Mouse (Mus musculus) C2C12 (cell line): ENCODE measurements around the gene Dock10. TPM values are rescaled to one million over a fixed set of nuclear protein-coding genes. Genes with fewer than 3 reads are reported as not detected.

ENCODE experiments used
- H3K27me3 ChIP-seq: one replicate; pipeline ENCODE4 v1.6.1; 2011; ENCODE audit not compliant: control insufficient read depth, insufficient read depth, insufficient read length
- H3K36me3 ChIP-seq: one replicate; pipeline ENCODE4 v1.6.1; 2011; ENCODE audit not compliant: control insufficient read depth, insufficient read depth
- H3K4me3 ChIP-seq: one replicate; pipeline ENCODE4 v1.5.1; 2011; ENCODE audit warnings: mild to moderate bottlenecking, control low read depth; ENCODE audit not compliant: poor library complexity, insufficient read depth, severe bottlenecking
- H3K79me2 ChIP-seq: one replicate; pipeline ENCODE4 v1.6.1; 2011; ENCODE audit not compliant: control insufficient read depth, insufficient read depth
- H3K79me3 ChIP-seq: one replicate; pipeline ENCODE4 v1.6.1; 2011; ENCODE audit warnings: low read depth, control low read depth
- H3ac ChIP-seq: one replicate; pipeline ENCODE3; 2011; ENCODE audit warnings: low read depth; ENCODE audit not compliant: control insufficient read depth, insufficient read length
- CEBPB ChIP-seq: IDR thresholded peaks from one replicate; pipeline ENCODE4 v1.6.1; 2011; ENCODE audit warnings: low read depth, mild to moderate bottlenecking, control low read depth, moderate library complexity
- CTCF ChIP-seq: IDR thresholded peaks from one replicate; pipeline ENCODE4 v1.5.1; 2011; ENCODE audit not compliant: control insufficient read depth, insufficient read depth, insufficient read length
- FOSL1 ChIP-seq: IDR thresholded peaks from one replicate; pipeline ENCODE4 v1.8.0; 2011; ENCODE audit warnings: mild to moderate bottlenecking, low read length; ENCODE audit not compliant: poor library complexity, insufficient read depth, severe bottlenecking
- MAX ChIP-seq: IDR thresholded peaks from one replicate; pipeline ENCODE4 v1.6.1; 2011; ENCODE audit warnings: mild to moderate bottlenecking, control low read depth
- MYOD1 ChIP-seq: IDR thresholded peaks from one replicate; pipeline ENCODE4 v1.6.1; 2011; ENCODE audit warnings: low read depth; ENCODE audit not compliant: control insufficient read depth, insufficient read length
- MYOG ChIP-seq: IDR thresholded peaks from one replicate; pipeline ENCODE4 v1.6.1; 2011; ENCODE audit not compliant: control insufficient read depth, insufficient read length; ENCODE audit errors: extremely low read depth
- USF1 ChIP-seq: IDR thresholded peaks from one replicate; pipeline ENCODE4 v1.6.1; 2011; ENCODE audit warnings: low read depth, mild to moderate bottlenecking, control low read depth, moderate library complexity
- polyA plus RNA-seq: library from polyadenylated mRNA; unstranded; fragments of >200 nt; fragmentation: generic; extraction: Trizol; gene quantifications from one replicate; pipeline ENCODE4 v1.2.1, GENCODE M21; 2012; ENCODE audit warnings: missing spikeins

Dock10 gene
- polyA plus RNA-seq, 1 experiment = 0.20 TPM

DNA sequence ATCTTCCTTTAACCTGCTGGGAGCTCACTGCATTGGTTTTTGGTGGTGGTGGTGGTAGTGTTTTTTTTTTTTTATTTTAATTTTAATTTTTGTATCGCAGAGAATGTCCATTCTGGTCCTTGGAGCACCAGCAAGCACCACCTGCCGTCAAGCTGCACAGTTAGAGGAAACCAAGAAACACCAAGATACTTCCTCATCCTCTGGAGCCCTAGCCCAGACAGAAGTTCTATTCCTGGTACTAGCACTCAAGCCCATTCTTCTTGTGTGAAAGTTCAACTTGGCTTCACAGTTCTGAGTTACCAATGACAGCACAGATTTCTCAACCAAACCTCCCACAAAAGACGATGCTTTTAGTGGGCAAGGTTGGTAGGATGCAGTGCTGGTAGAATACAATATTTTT, 86.6 kb downstream of the Dock10 start:
- Histone ChIP-seq H3K27me3 (no peaks in the 10 kb centered on the region), H3K4me3 (no peak overlapping the region), H3K79me3 (no peaks in the 10 kb centered on the region), H3K79me2 (no peaks in the 10 kb centered on the region), H3ac (no peak overlapping the region), H3K36me3 (no peaks in the 10 kb centered on the region)
- TF ChIP-seq MAX (no peak), MYOD1 (no peak), MYOG (no peak), CTCF (no peak), CEBPB (no peak), USF1 (no peak), FOSL1 (no peak)

DNA sequence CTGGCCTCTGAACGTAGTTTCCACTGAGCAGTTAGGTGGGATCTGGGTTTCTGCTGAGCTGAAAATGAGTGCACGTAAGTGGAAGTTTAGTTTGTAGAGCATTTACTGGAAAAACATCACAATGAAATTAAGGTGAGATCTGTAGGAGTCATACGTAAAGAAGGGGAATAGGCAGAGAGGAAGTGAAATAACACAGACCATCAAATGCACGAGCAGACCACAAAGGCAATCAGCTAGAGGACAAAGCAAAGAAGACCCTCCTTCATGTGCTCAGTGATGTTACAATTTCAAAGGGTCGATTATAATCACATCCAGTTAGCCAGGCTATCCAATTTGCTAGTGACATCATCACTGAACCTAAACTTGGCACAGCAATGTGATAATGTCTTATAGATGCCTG, 87.3 kb downstream of the Dock10 start:
- H3ac ChIP-seq = no peak overlapping the region
- no peak overlapping the region for H3K4me3 ChIP-seq
- H3K36me3 ChIP-seq = no peaks in the 10 kb centered on the region
- H3K27me3 ChIP-seq = no peaks in the 10 kb centered on the region
- TF ChIP-seq FOSL1 (no peak), CTCF (no peak), CEBPB (no peak), MYOD1 (no peak), MAX (no peak)
- no peaks in the 10 kb centered on the region for H3K79me2 ChIP-seq
- H3K79me3 ChIP-seq = no peaks in the 10 kb centered on the region

- H3K79me2 ChIP-seq = no peaks in the 10 kb centered on the region
- TF ChIP-seq FOSL1 = no peak
- no peak for TF ChIP-seq CEBPB
- TF ChIP-seq MYOG = no peak
- TF ChIP-seq USF1 = no peak
- no peaks in the 10 kb centered on the region for H3K27me3 ChIP-seq
- H3K4me3 ChIP-seq = no peak overlapping the region
- H3K79me3 ChIP-seq = no peaks in the 10 kb centered on the region
- H3K36me3 ChIP-seq = no peaks in the 10 kb centered on the region
- no peak overlapping the region for H3ac ChIP-seq
Measured at GRCm38 (mm10) chr1:80670387-80670786, 87.9 kb downstream of the Dock10 start.

DNA sequence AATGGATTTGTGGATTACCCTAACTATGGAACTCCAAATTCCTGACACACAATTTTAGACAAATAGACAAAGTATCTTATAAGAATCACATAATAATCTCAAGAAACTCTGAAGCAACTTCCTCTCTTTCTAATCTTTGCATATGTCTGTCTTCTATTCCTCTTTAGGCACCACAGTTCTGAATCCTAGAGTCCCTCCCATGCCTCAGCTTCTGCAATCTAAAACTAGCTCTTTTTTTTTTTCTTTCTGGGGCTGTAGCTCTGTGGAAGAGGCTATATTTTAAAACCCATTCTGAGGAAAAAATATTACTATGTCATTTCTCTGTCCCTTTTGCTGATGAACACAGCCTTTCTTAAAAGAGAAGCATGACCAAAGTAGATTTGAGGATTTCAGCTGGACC, 92.6 kb downstream of the Dock10 start:
- H3K36me3 ChIP-seq = no peaks in the 10 kb centered on the region
- no peak overlapping the region for H3ac ChIP-seq
- no peak for TF ChIP-seq MAX
- TF ChIP-seq CTCF = no peak
- TF ChIP-seq FOSL1 = no peak
- no peak for TF ChIP-seq CEBPB
- TF ChIP-seq MYOG = no peak
- no peak for TF ChIP-seq USF1
- TF ChIP-seq MYOD1 = no peak
- H3K27me3 ChIP-seq = no peaks in the 10 kb centered on the region
- no peak overlapping the region for H3K4me3 ChIP-seq
- H3K79me3 ChIP-seq = no peaks in the 10 kb centered on the region
- no peaks in the 10 kb centered on the region for H3K79me2 ChIP-seq

GRCm38 (mm10) chr1:80665161-80665560, 93.2 kb downstream of the Dock10 start:
- Histone ChIP-seq H3K79me2 (no peaks in the 10 kb centered on the region), H3K36me3 (no peaks in the 10 kb centered on the region), H3ac (no peak overlapping the region), H3K27me3 (no peaks in the 10 kb centered on the region), H3K4me3 (no peak overlapping the region), H3K79me3 (no peaks in the 10 kb centered on the region)
- TF ChIP-seq MAX (no peak), FOSL1 (no peak), USF1 (no peak), CTCF (no peak), CEBPB (no peak), MYOD1 (no peak), MYOG (no peak)

DNA sequence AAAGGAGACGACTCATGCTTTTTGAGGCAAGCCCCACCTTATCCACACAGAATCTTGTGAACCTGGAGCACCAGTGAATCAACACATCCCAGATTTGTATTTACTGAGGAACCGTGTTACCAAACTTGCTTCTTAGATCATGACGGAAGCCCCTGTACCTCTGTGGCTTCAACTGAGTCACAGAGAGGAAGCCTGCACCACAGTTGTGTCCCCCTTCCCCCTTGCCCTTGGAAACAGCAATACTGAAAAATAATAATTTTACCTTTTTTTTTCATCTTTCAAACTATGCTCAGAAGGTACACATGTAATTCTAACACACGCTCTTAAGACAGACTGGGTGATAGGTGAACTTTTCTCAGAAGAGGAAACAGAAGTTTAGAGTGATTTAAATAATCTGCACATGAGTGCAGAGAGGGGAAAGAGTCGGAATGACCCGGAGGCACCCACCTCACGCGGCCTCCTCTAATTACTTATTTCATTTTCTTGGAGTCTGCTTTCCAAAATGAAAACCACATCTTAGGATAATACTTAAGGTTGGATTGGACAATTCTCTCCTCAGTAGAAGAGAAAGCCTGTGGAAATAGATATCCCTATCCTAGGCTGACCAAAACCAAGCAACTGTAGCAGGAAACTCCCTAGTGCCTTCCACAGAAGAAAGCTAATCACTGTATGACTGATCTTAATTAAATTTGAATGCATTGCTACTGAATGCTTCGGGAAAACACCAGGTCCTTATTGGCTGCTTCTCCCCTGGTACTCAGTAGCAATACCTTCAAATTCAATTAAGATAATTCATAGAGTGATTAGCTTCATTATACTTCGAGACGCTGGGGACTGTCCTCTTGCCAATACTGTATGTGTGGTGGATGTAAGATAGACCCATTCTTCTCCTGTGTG, 96.6 kb downstream of the Dock10 start:
- Histone ChIP-seq H3K4me3 (no peak overlapping the region), H3K79me2 (no peaks in the 10 kb centered on the region), H3ac (no peak overlapping the region), H3K27me3 (no peaks in the 10 kb centered on the region), H3K36me3 (no peaks in the 10 kb centered on the region), H3K79me3 (no peaks in the 10 kb centered on the region)
- TF ChIP-seq CTCF (no peak), CEBPB (no peak), FOSL1 (no peak), USF1 (no peak), MAX (no peak), MYOD1 (no peak), MYOG (no peak)
